Mouse (Mus musculus) midbrain, postnatal 0 days (tissue): Measurements from ENCODE around the gene Plk3. TPM values are rescaled to one million over a fixed set of nuclear protein-coding genes. Genes with fewer than 3 reads are reported as not detected.

Source experiments
- ATAC-seq: fragments of 200-750 bp; cut with Nextera tagmentation; 2 replicates; pipeline ENCODE4 v1.8.0; 2017; ENCODE audit warnings: moderate number of reproducible peaks, mild to moderate bottlenecking, moderate TSS enrichment, moderate library complexity; ENCODE audit not compliant: low FRiP score
- DNase-seq: peaks from one replicate; pipeline ENCODE4 v3.0.0-alpha.2; 2015; ENCODE audit warnings: low spot score
- H3K27ac ChIP-seq: fragments of 300-500 bp; sonication (generic); 2 replicates; pipeline ENCODE4 v1.5.1; 2014; ENCODE audit warnings: low read depth, mild to moderate bottlenecking, low read length, mixed read lengths
- H3K27me3 ChIP-seq: fragments of 300-500 bp; sonication (generic); 2 replicates; pipeline ENCODE4 v1.6.1; 2014; ENCODE audit warnings: low read length, control low read depth, mixed read lengths; ENCODE audit not compliant: insufficient read depth
- H3K36me3 ChIP-seq: fragments of 300-500 bp; sonication (generic); 2 replicates; pipeline ENCODE4 v1.6.1; 2014; ENCODE audit warnings: low read length, control low read depth, mixed read lengths; ENCODE audit not compliant: insufficient read depth
- H3K4me1 ChIP-seq: fragments of 300-500 bp; sonication (generic); 2 replicates; pipeline ENCODE4 v1.6.1; 2014; ENCODE audit warnings: mild to moderate bottlenecking, control low read depth, antibody characterized with exemption, low read length, mixed read lengths; ENCODE audit not compliant: insufficient read depth
- H3K4me2 ChIP-seq: fragments of 300-500 bp; sonication (generic); 2 replicates; pipeline ENCODE4 v1.6.1; 2014; ENCODE audit warnings: low read depth, mild to moderate bottlenecking, low read length, mixed read lengths; ENCODE audit not compliant: poor library complexity, severe bottlenecking
- H3K4me3 ChIP-seq: fragments of 300-500 bp; sonication (generic); 2 replicates; pipeline ENCODE4 v1.5.1; 2014; ENCODE audit warnings: low read depth, mild to moderate bottlenecking, low read length, moderate library complexity
- H3K9ac ChIP-seq: fragments of 300-500 bp; sonication (generic); replicated peaks from 2 replicates; pipeline ENCODE4 v1.6.1; 2014; ENCODE audit warnings: mild to moderate bottlenecking, low read length, moderate library complexity, mixed read lengths; ENCODE audit not compliant: poor library complexity, severe bottlenecking
- H3K9me3 ChIP-seq: fragments of 300-500 bp; sonication (generic); 2 replicates; pipeline ENCODE4 v1.6.1; 2016; ENCODE audit warnings: low read length, control low read depth
- CTCF ChIP-seq: IDR thresholded peaks from 2 replicates; pipeline ENCODE4 v1.5.1; 2016; ENCODE audit warnings: antibody characterized with exemption, mild to moderate bottlenecking
- WGBS: fragments of 180-500 bp; shearing (Covaris S2); extraction: QIAGEN DNeasy Blood & Tissue Kit; methylation state at CpG from one replicate; pipeline ENCODE4 v1.1.7; 2014; 5-methylcytosine and 5-hydroxymethylcytosine counted together
- polyA plus RNA-seq: library from polyadenylated mRNA; unstranded; fragments of >200 nt; fragmentation: Nextera tagmentation; extraction: Ambion mirVana; gene quantifications from 2 replicates; pipeline ENCODE4 v1.2.1, GENCODE M21; 2015
- total RNA-seq: library from RNA; depleted of rRNA; stranded (reverse); fragments of >200 nt; gene quantifications from 2 replicates; pipeline ENCODE4 v1.2.3, GENCODE M21; 2014

Gene Plk3
- total and polyA plus RNA-seq, 2 experiments from 2014 or later = 26.6 to 28.2 TPM

DNA sequence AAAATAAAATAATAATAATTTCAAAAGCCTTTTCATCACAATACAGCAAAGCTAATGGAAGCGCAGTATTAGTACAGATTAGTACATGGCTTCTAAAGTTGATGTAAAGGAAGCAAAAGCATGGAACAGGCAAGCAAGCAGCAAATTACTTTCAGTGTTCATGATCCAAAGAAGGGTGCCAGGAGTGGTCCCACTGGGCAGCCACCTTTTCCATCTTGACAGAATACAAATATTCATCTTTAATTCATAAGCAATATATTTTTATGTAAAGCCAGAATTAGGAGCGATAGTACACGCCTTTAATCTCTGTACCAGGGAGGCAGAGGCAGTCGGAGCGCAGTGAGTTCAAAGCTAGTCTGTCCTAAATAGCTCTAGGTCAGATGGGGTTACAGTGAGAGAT, 14.1 kb downstream of the Plk3 start:
- no peak for TF ChIP-seq CTCF
- Histone ChIP-seq H3K27me3 (no peaks in the 10 kb centered on the region), H3K4me2 (peak overlapping the region; percentile 86), H3K27ac (peak overlapping the region; percentile 94), H3K36me3 (0 out of 2 replicates have a peak, but pooled peaks cover 5% of the 10 kb centered on the region), H3K4me3 (peak overlapping the region; percentile 57), H3K9ac (peak overlapping the region; percentile 74), H3K4me1 (no peaks in the 10 kb centered on the region), H3K9me3 (no peaks in the 10 kb centered on the region)
- DNase-seq (no peak), ATAC-seq (peak; percentile 5; the same call in 1 of the 2 replicates)
- WGBS = 70% methylated on average over 5 of the region's 5 CpGs

DNA sequence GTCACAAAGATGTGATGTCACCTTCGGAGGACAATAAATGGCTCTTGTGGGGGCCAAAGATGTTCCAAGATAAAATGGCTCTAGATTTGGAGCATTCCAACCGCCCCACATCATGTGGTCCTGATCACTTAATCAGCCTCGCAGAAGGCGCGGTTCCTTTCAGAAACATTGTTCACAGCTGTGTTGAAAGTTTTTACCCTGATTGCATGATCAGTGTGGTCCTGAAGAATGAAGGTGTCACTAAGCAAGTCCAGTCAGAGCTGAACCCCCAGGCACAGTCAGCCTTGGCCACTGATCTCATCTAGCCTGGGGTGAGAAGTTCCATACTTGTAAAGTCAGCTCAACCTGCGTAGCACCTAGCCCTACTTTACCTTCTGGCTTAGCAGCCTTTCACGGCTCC, 15.8 kb downstream of the Plk3 start:
- H3K4me2 ChIP-seq = no peak overlapping the region
- WGBS = 94% methylated on average over 7 of the region's 7 CpGs
- H3K27me3 ChIP-seq = no peaks in the 10 kb centered on the region
- no peak overlapping the region for H3K9ac ChIP-seq
- H3K27ac ChIP-seq = no peak overlapping the region
- DNase-seq = no peak
- no peaks in the 10 kb centered on the region for H3K4me1 ChIP-seq
- no peaks in the 10 kb centered on the region for H3K9me3 ChIP-seq
- no peak for ATAC-seq
- H3K36me3 ChIP-seq = peaks cover 15% of the 10 kb centered on the region; the same call in 1 of the 2 replicates
- H3K4me3 ChIP-seq = no peak overlapping the region
- TF ChIP-seq CTCF = no peak

DNA sequence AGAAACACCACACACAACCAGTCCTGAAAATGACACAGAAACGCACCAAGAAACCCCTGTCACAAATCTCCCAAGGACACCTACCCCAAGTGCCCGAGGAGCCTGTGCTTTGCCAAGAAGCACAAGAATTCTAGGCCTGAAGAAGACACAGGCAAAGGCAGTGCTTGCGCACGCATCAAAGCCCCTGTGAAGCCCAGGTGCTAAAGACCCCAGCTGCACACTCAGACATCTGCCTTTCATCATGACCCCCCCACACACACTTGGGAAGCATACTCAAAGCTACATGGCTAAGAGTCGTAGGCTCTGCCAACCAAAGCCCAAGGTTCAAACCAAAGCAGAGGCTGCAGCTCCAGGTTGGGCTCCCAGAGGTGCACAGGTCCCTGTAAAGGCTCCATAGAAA, 18.2 kb downstream of the Plk3 start:
- H3K27ac ChIP-seq = no peak overlapping the region
- no peaks in the 10 kb centered on the region for H3K9me3 ChIP-seq
- no peak for TF ChIP-seq CTCF
- DNase-seq (no peak), ATAC-seq (no peak)
- no peaks in the 10 kb centered on the region for H3K27me3 ChIP-seq
- no peak overlapping the region for H3K4me3 ChIP-seq
- H3K4me1 ChIP-seq = no peaks in the 10 kb centered on the region
- peaks cover 25% of the 10 kb centered on the region for H3K36me3 ChIP-seq
- no peak overlapping the region for H3K9ac ChIP-seq
- H3K4me2 ChIP-seq = no peak overlapping the region
- WGBS = 82% methylated on average over 5 of the region's 5 CpGs

DNA sequence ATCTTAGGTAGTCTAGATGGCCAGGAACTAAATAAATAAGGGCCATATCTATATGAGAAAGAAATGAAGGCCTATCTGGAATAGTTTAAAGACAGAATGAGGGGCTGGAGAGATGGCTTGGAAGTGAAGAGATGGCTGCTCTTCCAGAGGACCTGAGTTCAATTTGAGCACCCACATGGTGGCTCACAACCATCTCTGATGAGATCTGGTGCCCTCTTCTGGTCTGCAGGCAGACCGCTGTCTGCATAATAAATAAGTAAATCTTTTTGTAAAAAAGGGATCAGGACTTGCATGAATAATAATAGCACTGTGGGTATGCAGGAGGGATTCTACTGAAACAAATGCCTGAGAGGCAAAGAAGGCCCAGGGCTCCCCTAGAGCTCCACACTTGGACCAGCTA, 20.5 kb downstream of the Plk3 start:
- ATAC-seq (no peak), DNase-seq (no peak)
- no peak overlapping the region for H3K9ac ChIP-seq
- H3K9me3 ChIP-seq = no peaks in the 10 kb centered on the region
- 57% methylated on average over 1 of the region's 1 CpGs for WGBS
- H3K27me3 ChIP-seq = no peaks in the 10 kb centered on the region
- no peak overlapping the region for H3K4me3 ChIP-seq
- H3K4me1 ChIP-seq = no peaks in the 10 kb centered on the region
- H3K4me2 ChIP-seq = no peak overlapping the region
- TF ChIP-seq CTCF = peak; percentile 31
- peaks cover 48% of the 10 kb centered on the region for H3K36me3 ChIP-seq
- H3K27ac ChIP-seq = no peak overlapping the region

DNA sequence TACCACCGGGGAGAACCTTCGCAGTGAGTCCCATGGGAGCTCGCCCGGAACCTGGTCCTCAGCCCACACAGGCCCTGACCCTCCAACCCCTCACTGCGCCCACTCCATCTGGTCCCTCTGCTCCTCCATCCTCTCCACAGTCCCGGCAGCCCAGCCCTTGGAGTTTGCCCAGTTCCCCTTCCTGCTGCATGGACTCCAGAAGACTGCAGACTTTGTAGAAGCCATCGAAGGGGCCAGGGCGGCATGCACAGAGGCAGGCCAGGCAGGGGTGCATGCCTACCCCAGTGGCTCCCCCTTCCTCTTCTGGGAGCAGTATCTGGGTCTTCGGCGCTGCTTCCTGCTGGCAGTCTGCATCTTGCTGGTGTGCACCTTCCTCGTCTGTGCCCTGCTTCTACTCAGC, 22.8 kb downstream of the Plk3 start:
- no peaks in the 10 kb centered on the region for H3K9me3 ChIP-seq
- 91% methylated on average over 11 of the region's 11 CpGs for WGBS
- H3K27ac ChIP-seq = no peak overlapping the region
- no peaks in the 10 kb centered on the region for H3K4me1 ChIP-seq
- ATAC-seq (no peak), DNase-seq (no peak)
- no peak overlapping the region for H3K9ac ChIP-seq
- no peak for TF ChIP-seq CTCF
- H3K4me2 ChIP-seq = no peak overlapping the region
- no peaks in the 10 kb centered on the region for H3K27me3 ChIP-seq
- peaks cover 55% of the 10 kb centered on the region for H3K36me3 ChIP-seq
- H3K4me3 ChIP-seq = no peak overlapping the region

DNA sequence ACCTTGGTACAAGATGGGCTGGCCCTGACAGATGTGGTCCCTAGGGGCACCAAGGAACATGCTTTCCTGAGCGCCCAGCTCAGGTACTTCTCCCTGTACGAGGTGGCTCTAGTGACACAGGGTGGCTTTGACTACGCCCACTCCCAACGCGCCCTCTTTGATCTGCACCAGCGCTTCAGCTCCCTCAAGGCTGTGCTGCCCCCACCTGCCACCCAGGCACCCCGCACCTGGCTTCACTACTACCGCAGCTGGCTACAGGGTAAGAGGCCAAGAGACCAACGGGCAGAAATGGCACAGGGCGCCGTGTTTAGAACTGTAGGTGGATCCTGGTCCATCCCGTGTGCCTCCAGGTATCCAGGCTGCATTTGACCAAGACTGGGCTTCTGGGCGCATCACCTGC, 23.5 kb downstream of the Plk3 start:
- WGBS = 90% methylated on average over 12 of the region's 13 CpGs
- DNase-seq (no peak), ATAC-seq (no peak)
- Histone ChIP-seq H3K4me2 (no peak overlapping the region), H3K36me3 (peaks cover 51% of the 10 kb centered on the region), H3K9ac (no peak overlapping the region), H3K4me1 (no peaks in the 10 kb centered on the region), H3K4me3 (no peak overlapping the region), H3K27ac (no peak overlapping the region), H3K27me3 (no peaks in the 10 kb centered on the region), H3K9me3 (no peaks in the 10 kb centered on the region)
- TF ChIP-seq CTCF = no peak
